Mouse (Mus musculus): ENCODE data around the gene Nap1l2. TPM values are rescaled to one million over a fixed set of nuclear protein-coding genes. Genes with fewer than 3 reads are reported as not detected.
"Not testable (repeated sequence)": the region's sequence is repeated elsewhere in the genome, so short reads cannot be mapped to it uniquely, and the experiment has no call there.

Gene Nap1l2
- polyA plus RNA-seq (2016; fragmentation: Nextera tagmentation; extraction: Ambion mirVana) = 7.4 and 13.3 TPM in 2 replicates

DNA sequence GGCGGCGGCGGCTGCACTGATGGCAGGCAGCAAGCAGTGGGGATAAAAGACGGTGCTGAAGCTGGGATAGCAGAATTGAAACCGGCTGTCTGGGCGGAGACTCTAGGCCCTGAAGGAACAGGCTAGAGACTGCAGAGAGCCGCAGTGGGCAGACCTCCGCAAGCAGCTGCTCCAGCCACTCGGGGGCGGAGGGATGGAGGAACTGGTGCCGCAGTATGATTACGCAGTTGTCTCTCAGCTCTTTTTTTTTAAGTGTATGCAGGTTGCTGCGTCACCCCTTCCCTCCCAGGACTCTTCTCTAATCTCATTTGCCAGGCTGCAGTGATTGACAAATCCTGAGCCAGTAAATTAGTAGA, at the start of gene Nap1l2:
TSS of gene Nap1l2 (minus strand) at position 210 of the 356 bp plus-strand sequence.
- no peaks in the 10 kb centered on the region for H3K36me3 ChIP-seq
- H3K9me3 ChIP-seq (replicated peaks) = no peaks in the 10 kb centered on the region
- WGBS = 22% methylated on average over 13 of the region's 13 CpGs
- peak within 1 kb of the TSS; percentile 57 for H3K4me3 ChIP-seq
- H3K27me3 ChIP-seq (ENCODE audit: low read depth, poor library complexity, severe bottlenecking) = peaks cover 64% of the 10 kb centered on the region
- H3K4me1 ChIP-seq = no peaks in the 10 kb centered on the region
- H3K27ac ChIP-seq (replicated peaks) = peak within 1 kb of the TSS; percentile 78
- peak; percentile 56 for DNase-seq (ENCODE audit: low spot score)

DNA sequence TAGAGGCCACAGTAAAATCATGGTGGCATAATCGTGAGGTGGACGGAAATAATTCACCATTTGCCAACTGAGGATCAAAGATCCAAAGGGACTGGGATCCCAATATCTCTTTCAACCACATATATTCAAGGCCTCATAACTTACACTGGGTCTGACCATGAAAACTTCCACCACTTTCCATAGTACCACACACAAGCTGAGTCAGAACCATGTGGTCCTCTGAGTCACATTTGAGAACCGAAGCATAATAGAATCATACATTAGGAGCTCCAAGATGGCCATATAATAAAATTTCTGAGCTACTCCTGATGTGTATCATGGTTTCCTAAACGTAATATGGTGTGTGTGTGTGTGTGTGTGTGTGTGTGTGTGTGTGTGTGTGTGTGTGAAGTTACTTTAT, 28.8 kb upstream of the Nap1l2 start:
- Histone ChIP-seq H3K4me1 (no peaks in the 10 kb centered on the region), H3K4me3 (no peak overlapping the region), H3K27me3 (ENCODE audit: low read depth, poor library complexity, severe bottlenecking) (peaks cover 91% of the 10 kb centered on the region), H3K27ac (replicated peaks) (no peak overlapping the region), H3K36me3 (no peaks in the 10 kb centered on the region), H3K9me3 (replicated peaks) (no peaks in the 10 kb centered on the region)
- DNase-seq (ENCODE audit: low spot score) = no peak
- WGBS = 81% methylated on average over 4 of the region's 4 CpGs

DNA sequence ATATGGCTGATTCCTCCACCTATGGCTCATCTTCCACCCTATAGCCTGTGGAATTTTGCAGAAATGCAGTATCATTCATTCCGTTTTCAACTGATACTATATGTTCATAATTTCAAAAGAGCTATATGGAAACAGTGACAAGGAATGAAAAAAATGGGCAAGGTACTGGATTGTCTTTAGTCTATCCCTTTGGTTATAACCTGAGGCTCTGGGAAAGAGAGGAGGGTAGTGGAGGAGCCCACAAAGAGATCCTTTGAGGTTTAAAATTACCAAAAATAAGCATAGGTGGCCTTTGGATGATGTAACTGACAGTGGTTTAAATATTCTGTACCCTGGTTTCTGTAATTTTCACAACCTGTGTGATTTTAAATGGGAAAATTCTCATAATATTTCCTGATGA, 389 bp upstream of the Nap1l2 start:
- H3K27ac ChIP-seq (replicated peaks) = no peak overlapping the region
- H3K4me3 ChIP-seq = peak overlapping the region; percentile 57
- no peak for DNase-seq (ENCODE audit: low spot score)
- peaks cover 59% of the 10 kb centered on the region for H3K27me3 ChIP-seq (ENCODE audit: low read depth, poor library complexity, severe bottlenecking)
- H3K9me3 ChIP-seq (replicated peaks) = no peaks in the 10 kb centered on the region
- H3K36me3 ChIP-seq = no peaks in the 10 kb centered on the region
- 18% methylated on average over 1 of the region's 1 CpGs for WGBS
- H3K4me1 ChIP-seq = no peaks in the 10 kb centered on the region

DNA sequence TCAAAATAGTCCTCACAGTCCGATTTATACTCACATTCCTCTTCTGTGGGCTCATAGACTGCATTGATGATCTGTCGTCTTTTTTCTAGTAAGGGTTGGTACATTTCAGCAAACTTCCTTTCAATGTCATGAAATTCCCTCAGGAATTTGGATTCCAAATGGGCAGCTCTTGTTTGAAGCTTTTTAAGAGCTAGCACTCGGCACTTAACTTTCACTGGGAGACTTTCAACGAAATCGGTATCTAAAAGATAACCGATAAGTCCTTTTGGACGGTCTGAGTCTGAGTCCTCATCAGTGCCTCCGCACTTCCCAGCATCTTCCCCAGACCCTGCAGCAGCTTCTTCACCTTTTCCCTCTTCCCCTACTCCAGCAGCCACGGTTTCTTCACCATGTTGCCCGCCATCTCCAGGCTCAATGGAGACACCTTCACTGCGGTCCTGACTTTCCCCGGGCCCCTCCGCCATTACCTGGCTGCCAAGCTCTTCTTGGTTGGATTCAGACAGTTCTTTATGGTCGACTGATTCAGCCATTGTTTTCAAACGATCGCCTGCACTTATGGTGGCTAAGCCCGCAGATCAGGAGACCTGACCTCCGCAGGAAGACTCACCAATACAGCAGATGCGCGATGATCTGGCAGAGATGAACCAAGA, 534 bp downstream of the Nap1l2 start:
- Histone ChIP-seq H3K36me3 (no peaks in the 10 kb centered on the region), H3K27me3 (ENCODE audit: low read depth, poor library complexity, severe bottlenecking) (peaks cover 69% of the 10 kb centered on the region), H3K4me1 (no peaks in the 10 kb centered on the region), H3K27ac (replicated peaks) (peak overlapping the region; percentile 78), H3K4me3 (peak overlapping the region; percentile 57), H3K9me3 (replicated peaks) (no peaks in the 10 kb centered on the region)
- WGBS = 21% methylated on average over 20 of the region's 20 CpGs
- no peak for DNase-seq (ENCODE audit: low spot score)

DNA sequence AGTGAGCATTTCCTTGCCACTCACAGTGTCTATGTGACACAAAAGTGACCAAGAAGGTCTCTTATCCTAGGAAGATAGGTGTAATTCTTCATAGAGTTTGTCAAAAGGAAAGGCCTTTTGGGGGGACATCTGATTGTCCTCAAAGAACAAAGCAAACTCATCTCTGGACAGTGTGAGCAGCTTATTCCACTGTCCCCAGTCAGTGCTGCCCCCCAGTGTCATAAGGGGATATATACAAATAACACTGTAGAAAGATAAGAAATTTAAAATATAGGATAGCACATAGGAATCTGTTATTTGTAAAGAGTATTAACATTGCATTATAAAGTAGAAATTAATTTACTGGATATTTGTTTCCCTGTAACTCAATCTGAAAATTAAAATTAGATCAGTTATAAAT, 2.9 kb downstream of the Nap1l2 start:
- Histone ChIP-seq H3K4me3 (no peak overlapping the region), H3K27ac (replicated peaks) (no peak overlapping the region), H3K4me1 (no peaks in the 10 kb centered on the region), H3K27me3 (ENCODE audit: low read depth, poor library complexity, severe bottlenecking) (peaks cover 87% of the 10 kb centered on the region), H3K36me3 (no peaks in the 10 kb centered on the region), H3K9me3 (replicated peaks) (no peaks in the 10 kb centered on the region)
- no peak for DNase-seq (ENCODE audit: low spot score)

DNA sequence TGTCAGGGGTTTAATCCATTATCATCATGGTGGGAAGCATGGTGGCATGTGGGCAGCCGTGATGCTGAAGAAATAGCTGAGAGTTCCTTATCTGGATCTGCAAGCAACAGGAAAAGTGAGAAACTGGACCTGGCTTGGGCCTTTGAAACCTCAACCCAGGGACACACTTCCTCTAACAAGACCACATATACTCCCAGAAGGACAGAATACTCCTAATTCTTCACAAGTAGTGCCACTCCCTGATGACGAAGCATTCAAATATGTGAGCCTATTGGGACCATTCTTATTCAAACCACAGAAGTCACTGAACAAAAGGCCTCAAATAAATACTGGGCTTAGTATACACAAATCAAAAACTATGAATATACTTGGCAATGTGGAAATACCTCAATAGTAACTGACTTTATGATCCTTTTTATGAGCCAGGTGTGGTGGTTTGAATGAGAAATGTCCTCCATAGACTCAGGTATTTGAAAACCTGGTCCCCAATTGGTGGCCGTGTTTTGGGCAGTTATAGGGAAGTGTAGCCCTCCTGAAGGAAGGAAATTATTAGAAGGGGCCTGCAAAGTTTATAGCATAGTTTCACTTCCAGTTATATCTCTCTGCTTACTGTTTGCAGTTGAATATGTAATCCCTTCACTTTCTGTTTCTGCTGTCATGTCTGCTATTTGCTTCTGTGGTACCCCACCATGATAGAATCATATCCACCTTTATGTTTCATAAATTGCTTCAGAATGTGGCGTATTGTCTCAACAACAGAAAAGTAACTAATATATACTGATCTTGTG, 6.5 kb downstream of the Nap1l2 start:
- H3K27ac ChIP-seq (replicated peaks) = no peak overlapping the region
- no peaks in the 10 kb centered on the region for H3K9me3 ChIP-seq (replicated peaks)
- 82% methylated on average over 4 of the region's 4 CpGs for WGBS
- no peaks in the 10 kb centered on the region for H3K4me1 ChIP-seq
- H3K4me3 ChIP-seq = no peak overlapping the region
- no peaks in the 10 kb centered on the region for H3K36me3 ChIP-seq
- H3K27me3 ChIP-seq (ENCODE audit: low read depth, poor library complexity, severe bottlenecking) = peaks cover 86% of the 10 kb centered on the region
- no peak for DNase-seq (ENCODE audit: low spot score)

DNA sequence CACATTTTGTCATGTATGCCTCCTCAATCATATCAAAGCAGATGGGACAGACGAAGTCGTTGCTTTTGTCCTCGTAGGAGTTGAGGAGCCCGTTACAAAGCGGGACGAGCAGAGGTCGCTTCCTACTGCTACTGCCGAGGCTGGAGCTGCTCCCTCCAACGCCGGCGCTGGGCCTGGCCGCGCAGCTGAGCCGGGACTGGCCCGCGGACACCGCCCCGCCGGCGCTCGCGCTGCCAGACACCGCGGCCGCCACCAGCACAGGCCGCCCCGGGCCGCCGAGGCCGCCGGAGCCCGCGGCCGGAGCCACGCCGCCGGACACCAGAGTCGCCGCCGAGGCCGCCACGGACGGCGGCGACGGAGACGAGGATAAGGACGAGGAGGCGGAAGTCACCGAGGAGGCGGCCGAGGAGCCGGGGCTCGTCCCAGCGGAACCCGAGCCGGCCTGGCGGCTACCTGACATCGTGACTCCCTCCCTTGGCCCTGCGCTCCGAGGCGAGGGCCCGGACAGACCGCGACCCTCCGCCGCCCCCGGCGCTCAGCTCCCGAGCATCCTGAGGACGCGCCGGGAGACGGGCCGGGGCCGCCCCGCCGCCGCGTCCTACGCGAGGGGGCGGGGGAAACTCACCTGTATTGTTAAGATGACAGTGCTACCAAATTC, 21.4 kb downstream of the Nap1l2 start:
- H3K27me3 ChIP-seq (ENCODE audit: low read depth, poor library complexity, severe bottlenecking) = peaks cover 43% of the 10 kb centered on the region
- 34% methylated on average over 34 of the region's 83 CpGs for WGBS
- H3K4me1 ChIP-seq; H3K9me3 ChIP-seq (replicated peaks); H3K27ac ChIP-seq (replicated peaks); H3K36me3 ChIP-seq; DNase-seq (ENCODE audit: low spot score): not testable (repeated sequence)
- H3K4me3 ChIP-seq = peak overlapping the region; percentile 44

DNA sequence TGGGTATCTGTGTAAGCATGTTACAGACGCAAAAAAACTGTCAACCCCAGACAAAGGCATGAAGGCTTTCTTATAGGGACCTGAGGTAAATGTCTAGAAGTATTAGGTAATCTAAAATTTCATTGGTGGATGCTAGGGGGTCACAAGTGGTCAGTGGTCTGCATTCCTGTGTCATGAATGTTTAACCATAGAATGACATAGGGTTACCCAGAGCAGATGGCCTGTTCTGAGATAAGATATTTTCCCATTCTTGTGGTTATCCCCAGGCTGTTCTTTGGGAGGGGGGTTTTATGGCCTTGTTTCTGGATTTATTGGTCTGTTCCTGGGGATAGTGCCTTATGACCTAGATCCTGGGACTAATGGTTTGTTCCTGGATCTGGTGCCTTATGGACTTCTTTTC, 30.3 kb downstream of the Nap1l2 start:
- Histone ChIP-seq H3K9me3 (replicated peaks) (no peaks in the 10 kb centered on the region), H3K27ac (replicated peaks) (no peak overlapping the region), H3K27me3 (ENCODE audit: low read depth, poor library complexity, severe bottlenecking) (peaks cover 100% of the 10 kb centered on the region), H3K4me1 (no peaks in the 10 kb centered on the region), H3K36me3 (no peaks in the 10 kb centered on the region), H3K4me3 (no peak overlapping the region)
- WGBS = 75% methylated on average over 1 of the region's 1 CpGs
- DNase-seq (ENCODE audit: low spot score) = no peak

DNA sequence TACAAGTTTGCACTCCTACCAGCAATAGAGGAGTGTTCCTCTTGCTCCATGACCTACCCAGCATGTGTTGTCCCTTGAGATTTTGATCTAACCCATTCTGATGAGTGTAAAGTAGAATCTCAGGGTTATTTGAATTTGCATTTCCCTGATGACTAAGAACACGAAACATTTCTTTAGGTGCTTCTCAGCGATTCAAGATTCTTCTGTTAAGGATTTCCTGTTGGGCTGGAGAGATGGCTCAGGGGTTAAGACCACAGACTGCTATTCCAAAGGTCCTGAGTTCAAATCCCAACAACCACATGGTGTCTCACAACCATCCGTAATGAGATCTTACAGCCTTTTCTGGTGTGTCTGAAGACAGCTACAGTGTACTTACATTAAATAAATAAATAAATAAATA, 47.9 kb downstream of the Nap1l2 start:
- Histone ChIP-seq H3K9me3 (replicated peaks) (no peaks in the 10 kb centered on the region), H3K4me1 (no peaks in the 10 kb centered on the region), H3K27ac (replicated peaks) (no peak overlapping the region), H3K27me3 (ENCODE audit: low read depth, poor library complexity, severe bottlenecking) (peaks cover 48% of the 10 kb centered on the region), H3K4me3 (no peak overlapping the region), H3K36me3 (no peaks in the 10 kb centered on the region)
- 81% methylated on average over 3 of the region's 3 CpGs for WGBS
- DNase-seq (ENCODE audit: low spot score) = no peak

Other genes with a start within 250 kb of the Nap1l2 start
- gene Cdx4, start 134.8 kb upstream of the Nap1l2 start, polyA plus RNA-seq (2016; fragmentation: Nextera tagmentation; extraction: Ambion mirVana) = not detected in 2 replicates
- gene Chic1, start 169.8 kb upstream of the Nap1l2 start, polyA plus RNA-seq (2016; fragmentation: Nextera tagmentation; extraction: Ambion mirVana) = 4.5 and 5.9 TPM in 2 replicates
- 0.34 and 0.35 TPM in 2 replicates for gene Tsx, start 227.8 kb upstream of the Nap1l2 start, polyA plus RNA-seq (2016; fragmentation: Nextera tagmentation; extraction: Ambion mirVana)
- gene Gm26992, start 235.4 kb upstream of the Nap1l2 start, polyA plus RNA-seq (2016; fragmentation: Nextera tagmentation; extraction: Ambion mirVana) = not detected in 2 replicates

All from midbrain, embryonic 10.5 days (tissue).